Mouse (Mus musculus): ENCODE data around the gene Asprv1. TPM values are rescaled to one million over a fixed set of nuclear protein-coding genes. Genes with fewer than 3 reads are reported as not detected.

Asprv1 gene
- polyA plus RNA-seq, 1 experiment from 2014 or later, result 0.42 TPM

DNA sequence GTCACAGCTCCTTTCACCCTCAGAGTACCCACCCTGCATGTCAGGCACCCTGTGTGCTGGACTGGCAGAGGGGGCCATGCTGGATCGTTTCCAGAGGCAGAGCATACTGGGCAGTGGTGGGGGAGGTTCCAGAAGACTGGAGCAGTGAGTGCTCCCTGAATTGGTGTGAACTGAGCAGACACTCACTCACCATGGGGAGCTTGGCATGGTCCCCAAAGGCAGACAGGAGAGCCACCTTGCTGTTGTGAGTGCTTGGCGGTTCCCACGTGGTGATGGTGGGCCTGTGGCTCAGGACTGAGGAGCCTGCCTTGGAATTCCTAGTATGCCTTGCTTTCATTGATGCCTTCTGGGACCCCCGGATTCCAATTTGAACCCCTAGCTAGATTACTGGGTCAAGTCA, 4.8 kb upstream of the Asprv1 start:
- Histone ChIP-seq H3K9ac (no peak overlapping the region), H3K4me2 (no peak overlapping the region), H3K27ac (ENCODE audit: low read depth) (no peak overlapping the region), H3K9me3 (ENCODE audit: low read depth, low read length) (no peaks in the 10 kb centered on the region), H3K27me3 (ENCODE audit: insufficient read depth, low read length) (no peaks in the 10 kb centered on the region), H3K36me3 (ENCODE audit: insufficient read depth) (no peaks in the 10 kb centered on the region), H3K4me3 (ENCODE audit: low read depth, low read length) (no peak overlapping the region), H3K4me1 (ENCODE audit: insufficient read depth) (no peaks in the 10 kb centered on the region)
- DNase-seq (no peak), ATAC-seq (ENCODE audit: insufficient read depth) (no peak)
- no peak for TF ChIP-seq CTCF (IDR thresholded peaks at IDR 0.05; ENCODE audit: low read depth)
- 83% methylated on average over 4 of the region's 4 CpGs for WGBS

GRCm38 (mm10) chr6:86624074-86625030, 3.6 kb upstream of the Asprv1 start:
- no peak for TF ChIP-seq CTCF (IDR thresholded peaks at IDR 0.05; ENCODE audit: low read depth)
- DNase-seq (no peak), ATAC-seq (ENCODE audit: insufficient read depth) (no peak)
- no peaks in the 10 kb centered on the region for H3K36me3 ChIP-seq (ENCODE audit: insufficient read depth)
- H3K4me2 ChIP-seq, result no peak overlapping the region
- H3K4me1 ChIP-seq (ENCODE audit: insufficient read depth), result no peaks in the 10 kb centered on the region
- no peak overlapping the region for H3K9ac ChIP-seq
- H3K9me3 ChIP-seq (ENCODE audit: low read depth, low read length), result no peaks in the 10 kb centered on the region
- H3K4me3 ChIP-seq (ENCODE audit: low read depth, low read length), result no peak overlapping the region
- H3K27me3 ChIP-seq (ENCODE audit: insufficient read depth, low read length), result no peaks in the 10 kb centered on the region
- 53% methylated on average over 18 of the region's 18 CpGs for WGBS
- no peak overlapping the region for H3K27ac ChIP-seq (ENCODE audit: low read depth)

DNA sequence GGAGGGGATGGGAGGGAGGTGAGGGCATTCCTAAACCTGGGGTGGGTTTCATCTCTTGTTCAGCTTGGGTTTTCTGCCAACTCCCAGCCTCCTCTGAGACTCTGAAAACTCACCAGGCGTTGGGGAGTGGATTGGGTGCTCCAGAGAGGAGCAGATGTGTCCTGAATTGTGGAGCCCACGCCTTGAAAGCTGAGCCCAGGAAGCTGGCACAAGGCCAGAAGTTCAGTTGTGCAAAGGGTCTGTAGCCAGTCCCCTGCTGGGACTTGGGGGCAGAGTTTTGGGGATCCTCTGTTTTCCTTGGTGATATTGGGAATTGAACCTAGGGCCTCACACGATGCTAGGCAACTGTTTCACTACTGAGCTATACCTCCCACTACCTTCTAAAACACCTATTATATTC, 2.2 kb downstream of the Asprv1 start:
- Histone ChIP-seq H3K36me3 (ENCODE audit: insufficient read depth) (no peaks in the 10 kb centered on the region), H3K27ac (ENCODE audit: low read depth) (no peak overlapping the region), H3K9ac (no peak overlapping the region), H3K4me2 (no peak overlapping the region), H3K4me1 (ENCODE audit: insufficient read depth) (no peaks in the 10 kb centered on the region), H3K4me3 (ENCODE audit: low read depth, low read length) (no peak overlapping the region), H3K27me3 (ENCODE audit: insufficient read depth, low read length) (no peaks in the 10 kb centered on the region), H3K9me3 (ENCODE audit: low read depth, low read length) (no peaks in the 10 kb centered on the region)
- DNase-seq (peak; percentile 23), ATAC-seq (ENCODE audit: insufficient read depth) (no peak)
- 59% methylated on average over 3 of the region's 3 CpGs for WGBS
- no peak for TF ChIP-seq CTCF (IDR thresholded peaks at IDR 0.05; ENCODE audit: low read depth)

DNA sequence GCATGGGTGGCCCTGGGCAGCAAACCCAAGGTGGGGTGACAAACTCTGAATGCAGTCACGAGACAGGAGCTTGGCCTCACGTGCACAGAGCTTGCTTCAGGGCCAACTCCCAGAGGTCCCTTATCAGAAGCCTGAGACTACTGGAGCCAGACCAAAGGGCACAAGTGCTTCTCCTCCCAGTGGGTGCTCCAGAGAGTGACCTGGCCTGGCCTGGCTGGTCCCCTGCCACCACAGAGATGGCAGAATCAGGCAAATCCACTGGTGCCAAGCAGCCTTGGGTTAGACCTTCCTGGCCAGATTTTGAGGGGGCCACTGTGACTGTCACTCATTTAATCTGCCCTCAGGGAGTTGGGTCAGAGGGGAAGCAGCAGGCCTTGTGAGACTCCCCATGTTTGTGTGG, 8.5 kb downstream of the Asprv1 start:
- WGBS, result 63% methylated on average over 2 of the region's 2 CpGs
- no peak for TF ChIP-seq CTCF (IDR thresholded peaks at IDR 0.05; ENCODE audit: low read depth)
- Histone ChIP-seq H3K4me2 (no peak overlapping the region), H3K27ac (ENCODE audit: low read depth) (peak overlapping the region; percentile 33; the same call in 1 of the 2 replicates), H3K9me3 (ENCODE audit: low read depth, low read length) (no peaks in the 10 kb centered on the region), H3K9ac (no peak overlapping the region), H3K4me1 (ENCODE audit: insufficient read depth) (no peaks in the 10 kb centered on the region), H3K27me3 (ENCODE audit: insufficient read depth, low read length) (no peaks in the 10 kb centered on the region), H3K4me3 (ENCODE audit: low read depth, low read length) (no peak overlapping the region), H3K36me3 (ENCODE audit: insufficient read depth) (no peaks in the 10 kb centered on the region)
- ATAC-seq (ENCODE audit: insufficient read depth) (no peak), DNase-seq (no peak)

- ATAC-seq (ENCODE audit: insufficient read depth) (no peak), DNase-seq (no peak)
- Histone ChIP-seq H3K4me1 (ENCODE audit: insufficient read depth) (no peaks in the 10 kb centered on the region), H3K9me3 (ENCODE audit: low read depth, low read length) (no peaks in the 10 kb centered on the region), H3K36me3 (ENCODE audit: insufficient read depth) (no peaks in the 10 kb centered on the region), H3K9ac (no peak overlapping the region), H3K4me2 (no peak overlapping the region), H3K27ac (ENCODE audit: low read depth) (0 out of 2 replicates have a peak overlapping the region, but pooled peaks have one; percentile 18), H3K4me3 (ENCODE audit: low read depth, low read length) (no peak overlapping the region), H3K27me3 (ENCODE audit: insufficient read depth, low read length) (no peaks in the 10 kb centered on the region)
- WGBS, result 36% methylated on average over 4 of the region's 4 CpGs
- TF ChIP-seq CTCF (IDR thresholded peaks at IDR 0.05; ENCODE audit: low read depth), result no peak
Observed at GRCm38 (mm10) chr6:86637171-86637835, 9.3 kb downstream of the Asprv1 start.

- no peak for TF ChIP-seq CTCF (IDR thresholded peaks at IDR 0.05; ENCODE audit: low read depth)
- H3K4me2 ChIP-seq, result no peak overlapping the region
- 0 out of 2 replicates have a peak overlapping the region, but pooled peaks have one; percentile 18 for H3K27ac ChIP-seq (ENCODE audit: low read depth)
- H3K27me3 ChIP-seq (ENCODE audit: insufficient read depth, low read length), result no peaks in the 10 kb centered on the region
- H3K4me3 ChIP-seq (ENCODE audit: low read depth, low read length), result no peak overlapping the region
- no peak for DNase-seq
- no peaks in the 10 kb centered on the region for H3K9me3 ChIP-seq (ENCODE audit: low read depth, low read length)
- no peaks in the 10 kb centered on the region for H3K36me3 ChIP-seq (ENCODE audit: insufficient read depth)
- H3K4me1 ChIP-seq (ENCODE audit: insufficient read depth), result no peaks in the 10 kb centered on the region
- no peak for ATAC-seq (ENCODE audit: insufficient read depth)
- WGBS, result 75% methylated on average over 2 of the region's 2 CpGs
- no peak overlapping the region for H3K9ac ChIP-seq
Observed at GRCm38 (mm10) chr6:86637860-86638259, 9.9 kb downstream of the Asprv1 start.

GRCm38 (mm10) chr6:86638434-86638833, 10.5 kb downstream of the Asprv1 start:
- H3K9me3 ChIP-seq (ENCODE audit: low read depth, low read length), result no peaks in the 10 kb centered on the region
- H3K27ac ChIP-seq (ENCODE audit: low read depth), result no peak overlapping the region
- TF ChIP-seq CTCF (IDR thresholded peaks at IDR 0.05; ENCODE audit: low read depth), result peak; percentile 62
- H3K9ac ChIP-seq, result no peak overlapping the region
- H3K4me2 ChIP-seq, result no peak overlapping the region
- H3K27me3 ChIP-seq (ENCODE audit: insufficient read depth, low read length), result no peaks in the 10 kb centered on the region
- no peak overlapping the region for H3K4me3 ChIP-seq (ENCODE audit: low read depth, low read length)
- DNase-seq, result peak; percentile 41
- H3K36me3 ChIP-seq (ENCODE audit: insufficient read depth), result no peaks in the 10 kb centered on the region
- H3K4me1 ChIP-seq (ENCODE audit: insufficient read depth), result no peaks in the 10 kb centered on the region
- 17% methylated on average over 2 of the region's 2 CpGs for WGBS
- no peak; the same call in 1 of the 2 replicates for ATAC-seq (ENCODE audit: insufficient read depth)
